Mouse (Mus musculus) adrenal gland, adult 8-10 months (tissue): ENCODE measurements around the gene St8sia1. TPM values are rescaled to one million over a fixed set of nuclear protein-coding genes. Genes with fewer than 3 reads are reported as not detected.

ENCODE experiments used
- DNase-seq: peaks from one replicate; pipeline ENCODE4 v3.0.0; 2022
- total RNA-seq, 4 experiments: library from RNA; stranded (reverse); gene quantifications; 2 replicates each; pipeline ENCODE4 v1.2.4; 2022

St8sia1 gene
- total RNA-seq, 4 experiments from 2014 or later: 0.87 to 3.1 (median 2.2) TPM

DNA sequence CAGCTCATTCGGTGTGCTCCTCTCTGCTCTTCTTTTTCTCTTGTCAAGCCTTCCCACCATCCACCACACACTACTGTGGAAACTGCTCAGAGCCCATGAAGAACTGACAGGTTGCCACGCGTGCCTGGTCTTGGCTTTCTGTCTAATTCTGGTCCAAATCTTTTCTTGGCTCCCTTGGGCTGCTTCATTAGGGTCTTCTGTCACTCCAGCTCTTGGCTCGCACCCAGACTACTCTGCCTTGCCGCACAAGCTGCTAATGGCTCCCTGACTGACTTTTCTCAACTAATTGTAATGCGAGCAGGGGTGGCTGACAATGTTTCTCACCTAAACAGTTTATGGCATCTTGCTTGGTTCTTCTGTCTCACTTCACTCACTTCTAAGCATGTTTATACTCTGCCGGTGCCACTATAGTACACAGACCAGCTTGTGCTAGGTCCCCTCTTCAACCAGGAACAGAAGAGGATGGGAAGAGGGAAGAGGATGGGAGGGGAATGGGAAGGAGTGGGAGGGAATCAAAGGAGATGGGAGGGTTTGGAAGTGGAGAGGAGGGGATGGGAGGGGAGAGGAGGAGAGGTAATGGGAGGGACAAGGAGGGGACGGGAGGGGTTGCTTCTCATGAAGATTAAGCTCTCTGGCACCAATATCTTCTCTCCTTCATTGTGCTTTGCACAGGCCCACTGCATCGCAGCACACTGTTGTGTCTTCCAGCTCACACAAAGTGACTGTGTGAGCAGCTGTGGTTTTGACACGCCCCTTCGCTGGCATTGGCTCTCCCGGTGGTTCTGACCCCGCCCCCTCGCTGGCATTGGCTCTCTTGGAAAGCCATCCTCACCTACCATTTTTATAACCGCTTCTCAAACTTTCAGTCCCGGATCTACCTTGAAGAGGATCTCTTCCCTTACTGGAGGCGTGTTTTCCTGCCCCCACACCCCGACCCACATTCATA lies 175.9 kb downstream of the St8sia1 start:
- no peak for DNase-seq

- no peak for DNase-seq
Measured at GRCm38 (mm10) chr6:142786106-142786505, 178.1 kb downstream of the St8sia1 start.

DNA sequence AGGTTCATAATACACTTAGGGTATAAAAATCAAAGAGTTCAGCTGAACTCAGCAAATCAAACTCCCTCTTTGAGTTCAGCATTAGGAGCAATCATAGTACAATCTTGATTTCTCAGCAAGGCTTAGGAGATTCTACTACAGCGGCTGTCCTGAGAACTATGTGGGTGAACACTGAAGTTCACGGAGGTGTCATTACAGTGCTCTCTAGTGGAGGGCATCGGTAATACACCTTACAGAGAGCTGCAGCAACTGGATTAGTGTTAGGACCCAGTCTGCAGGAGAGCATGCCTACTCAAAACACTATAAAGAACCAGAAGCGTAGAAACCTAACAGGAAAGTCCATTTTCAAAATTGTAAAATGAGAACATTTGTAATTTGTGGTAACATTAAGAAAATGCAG lies 178.9 kb downstream of the St8sia1 start:
- DNase-seq: peak; percentile 21

- DNase-seq: no peak
Measured at GRCm38 (mm10) chr6:142781286-142781685, 183.0 kb downstream of the St8sia1 start.

DNA sequence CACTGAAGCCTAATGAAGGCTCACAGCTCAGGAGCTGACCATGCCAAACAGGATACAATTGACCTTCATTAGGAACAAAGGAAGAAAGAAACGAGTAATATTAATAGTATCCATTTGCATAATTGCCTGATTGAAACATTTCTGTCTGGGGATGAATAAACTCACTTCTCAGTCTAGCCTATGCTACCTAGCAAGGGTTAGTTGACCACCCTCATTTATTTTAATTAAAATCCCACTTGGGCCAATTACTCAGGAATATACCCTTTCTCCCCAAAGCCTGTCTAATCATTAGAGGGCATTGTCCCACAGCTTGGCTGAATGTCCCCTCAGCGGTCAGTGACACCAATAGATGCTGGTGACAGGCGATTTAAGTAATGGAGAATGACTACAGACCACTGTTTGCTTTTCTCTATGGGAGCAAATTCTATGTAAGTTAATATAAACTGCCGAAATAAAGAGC lies 183.6 kb downstream of the St8sia1 start:
- DNase-seq: no peak

- DNase-seq: no peak
Measured at GRCm38 (mm10) chr6:142779812-142780573, 184.3 kb downstream of the St8sia1 start.

DNA sequence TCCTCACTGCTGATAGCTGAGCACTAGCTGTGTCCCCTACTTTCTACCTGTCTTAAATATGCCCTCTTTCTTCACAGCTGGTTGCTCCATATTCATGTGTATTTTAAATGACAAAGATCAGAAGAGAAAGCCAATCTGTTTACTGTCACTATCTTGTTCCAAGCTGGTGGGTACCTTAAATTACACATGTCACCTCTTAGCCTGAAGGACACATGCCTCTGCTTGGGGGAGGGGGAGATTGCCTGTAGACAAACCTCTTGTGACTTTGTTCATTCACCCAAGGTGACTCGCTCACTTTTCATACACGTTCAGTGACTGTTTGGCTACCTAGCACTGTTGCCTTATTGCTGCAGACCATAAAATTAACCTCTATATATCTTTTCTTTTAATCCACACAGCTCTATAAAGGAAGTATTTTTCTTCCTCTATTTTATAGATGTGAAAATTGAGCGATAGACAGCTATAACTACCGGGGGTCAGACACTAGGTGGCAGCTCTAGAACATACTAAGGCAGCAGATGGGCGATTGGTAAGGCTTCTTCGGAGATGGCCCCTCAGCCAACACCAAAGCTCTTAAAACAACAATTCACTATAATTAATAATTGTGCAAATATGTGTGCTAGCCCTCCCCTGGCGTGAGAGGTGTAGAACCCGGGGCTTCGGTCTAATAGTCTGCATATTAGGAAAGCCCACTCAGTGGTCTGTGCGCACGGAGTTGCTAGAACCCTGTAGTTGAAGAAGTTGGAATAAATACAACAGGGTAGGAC lies 185.0 kb downstream of the St8sia1 start:
- no peak for DNase-seq

DNA sequence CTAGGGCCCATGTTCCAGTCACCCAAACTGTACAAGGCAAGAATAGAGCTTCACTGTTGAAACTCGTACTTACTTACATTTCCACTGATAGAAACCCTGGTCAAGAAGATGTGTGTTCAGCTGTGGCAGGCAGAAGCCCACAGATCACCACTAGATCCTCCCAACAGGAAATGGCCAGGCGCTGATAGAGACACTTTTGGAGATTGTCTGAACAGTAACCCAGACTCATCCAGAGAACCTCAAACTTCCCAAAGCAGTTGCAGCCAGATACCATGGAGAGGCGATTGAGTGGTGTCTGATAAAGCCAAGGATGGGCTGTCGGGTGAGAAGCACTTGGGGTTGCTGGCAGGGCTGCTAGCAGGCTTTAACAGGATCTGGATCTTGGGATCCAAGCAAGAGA lies 187.3 kb downstream of the St8sia1 start:
- DNase-seq: no peak

GRCm38 (mm10) chr6:142773566-142773965 lies 190.7 kb downstream of the St8sia1 start:
- DNase-seq: no peak

DNA sequence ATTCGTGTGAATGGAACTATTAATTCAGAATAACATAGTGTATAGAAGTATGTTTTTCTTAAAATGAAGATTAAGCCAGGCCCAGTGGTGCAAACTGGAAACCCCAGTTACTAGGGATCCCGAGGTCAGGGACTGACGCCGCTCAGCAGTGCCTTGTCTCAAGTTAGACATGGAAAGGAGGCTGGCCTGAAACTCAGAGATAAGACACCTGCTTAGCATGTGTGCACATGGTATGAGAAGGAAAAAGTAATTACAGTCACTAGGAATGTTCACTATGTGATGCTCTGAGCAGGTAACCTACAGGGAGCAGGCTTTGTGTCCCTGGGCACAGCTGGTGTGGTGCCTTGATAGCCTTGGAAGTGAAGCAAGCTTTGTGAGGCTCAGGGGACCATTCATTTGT lies 192.6 kb downstream of the St8sia1 start:
- DNase-seq: no peak

Other genes starting within 250 kb of the St8sia1 start
- gene Cmas, start 207.8 kb downstream of the St8sia1 start, total RNA-seq: 10 to 100 TPM; 34.5 to 35.7 (median 34.7) TPM
- gene Sult6b2, start 159.9 kb downstream of the St8sia1 start, total RNA-seq: not detected
- gene C2cd5, start 135.7 kb upstream of the St8sia1 start, total RNA-seq: 10 to 100 TPM; 18.8 to 47.8 (median 33.3) TPM
- 100 to 1,000 TPM; 126 to 142 (median 139) TPM for gene Etnk1, start 202.8 kb upstream of the St8sia1 start, total RNA-seq